Mouse (Mus musculus) embryonic facial prominence, embryonic 10.5 days (tissue): ENCODE results near the gene Cphx2. TPM values are rescaled to one million over a fixed set of nuclear protein-coding genes. Genes with fewer than 3 reads are reported as not detected.
"Not testable (repeated sequence)": the region's sequence is repeated elsewhere in the genome, so short reads cannot be mapped to it uniquely, and the experiment has no call there.

Experiments used
- DNase-seq: peaks from one replicate; pipeline ENCODE4 v3.0.0-alpha.2; 2017; ENCODE audit warnings: low spot score
- H3K27ac ChIP-seq: fragments of 300-500 bp; sonication (generic); replicated peaks from 2 replicates; pipeline ENCODE4 v1.5.1; 2016; ENCODE audit warnings: mild to moderate bottlenecking
- H3K27me3 ChIP-seq: fragments of 300-500 bp; sonication (generic); replicated peaks from 2 replicates; pipeline ENCODE4 v1.6.1; 2016; ENCODE audit warnings: low read depth, mild to moderate bottlenecking; ENCODE audit not compliant: poor library complexity, severe bottlenecking
- H3K36me3 ChIP-seq: fragments of 300-500 bp; sonication (generic); replicated peaks from 2 replicates; pipeline ENCODE4 v1.6.1; 2016; ENCODE audit warnings: mild to moderate bottlenecking, moderate library complexity
- H3K4me1 ChIP-seq: fragments of 300-500 bp; sonication (generic); 2 replicates; pipeline ENCODE4 v1.6.1; 2016
- H3K4me3 ChIP-seq: fragments of 300-500 bp; sonication (generic); 2 replicates; pipeline ENCODE4 v1.5.1; 2016; ENCODE audit warnings: mild to moderate bottlenecking, moderate library complexity
- H3K9me3 ChIP-seq: fragments of 300-500 bp; sonication (generic); 2 replicates; pipeline ENCODE4 v1.6.1; 2016; ENCODE audit warnings: mild to moderate bottlenecking
- WGBS: fragments of 180-500 bp; shearing (Covaris S2); methylation state at CpG from one replicate; pipeline ENCODE4 v1.1.7; 2016; 5-methylcytosine and 5-hydroxymethylcytosine counted together
- polyA plus RNA-seq: library from polyadenylated mRNA; unstranded; fragments of >200 nt; fragmentation: Nextera tagmentation; extraction: Ambion mirVana; gene quantifications from 2 replicates; pipeline ENCODE4 v1.2.1, GENCODE M21; 2016

The Cphx2 gene
- polyA plus RNA-seq: not detected in 2 replicates

- not testable (repeated sequence) for H3K27me3 ChIP-seq, DNase-seq, H3K27ac ChIP-seq, H3K9me3 ChIP-seq, H3K4me1 ChIP-seq, H3K4me3 ChIP-seq, H3K36me3 ChIP-seq
- WGBS: no CpG with 5 or more reads among the region's 6 CpGs
Observed at GRCm38 (mm10) chr14:26081216-26081615, at the start of gene Cphx2. Cphx2 (plus strand) TSS chr14:26081516.

DNA sequence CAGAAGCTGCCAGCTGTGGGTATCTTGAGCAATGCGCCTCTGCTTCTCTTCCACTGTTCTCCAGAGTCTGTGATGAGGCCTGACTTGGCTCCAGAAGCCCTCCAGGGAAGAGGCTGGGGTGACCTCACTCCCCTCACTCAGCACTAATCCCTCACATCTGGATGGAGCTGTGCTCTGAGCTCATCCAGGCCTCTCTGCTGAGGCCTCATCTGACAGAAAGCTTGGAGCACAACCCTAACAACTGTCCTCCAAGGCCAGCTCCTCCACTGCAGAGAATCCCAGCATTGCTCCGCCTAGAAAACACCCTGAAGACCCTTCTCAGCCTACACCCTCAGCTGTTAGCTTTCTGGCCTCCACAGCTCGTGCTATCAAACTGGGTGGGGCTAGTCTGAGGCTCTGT, 47.0 kb upstream of the Cphx2 start:
- not testable (repeated sequence) for H3K4me3 ChIP-seq, H3K9me3 ChIP-seq, H3K36me3 ChIP-seq, H3K27ac ChIP-seq, DNase-seq, H3K27me3 ChIP-seq, H3K4me1 ChIP-seq
- WGBS: no CpG with 5 or more reads among the region's 3 CpGs

- not testable (repeated sequence) for DNase-seq, H3K4me3 ChIP-seq, H3K9me3 ChIP-seq, H3K36me3 ChIP-seq, H3K4me1 ChIP-seq, H3K27me3 ChIP-seq, H3K27ac ChIP-seq
- WGBS: no CpG with 5 or more reads among the region's 6 CpGs
Observed at GRCm38 (mm10) chr14:26035439-26035838, 45.9 kb upstream of the Cphx2 start.

- H3K4me1 ChIP-seq, H3K36me3 ChIP-seq, H3K27me3 ChIP-seq, H3K4me3 ChIP-seq, H3K9me3 ChIP-seq, H3K27ac ChIP-seq, DNase-seq: not testable (repeated sequence)
- no CpG with 5 or more reads among the region's 26 CpGs for WGBS
Observed at GRCm38 (mm10) chr14:26042611-26043010, 38.7 kb upstream of the Cphx2 start, which contains the start of gene Gm9780. Gm9780 (minus strand) TSS chr14:26042711.

GRCm38 (mm10) chr14:26045007-26045406, 36.3 kb upstream of the Cphx2 start:
- not testable (repeated sequence) for H3K27ac ChIP-seq, H3K4me1 ChIP-seq, H3K27me3 ChIP-seq, H3K36me3 ChIP-seq, DNase-seq, H3K9me3 ChIP-seq, H3K4me3 ChIP-seq
- WGBS: no CpG with 5 or more reads among the region's 5 CpGs

- H3K4me3 ChIP-seq, H3K4me1 ChIP-seq, H3K27ac ChIP-seq, DNase-seq, H3K36me3 ChIP-seq, H3K27me3 ChIP-seq, H3K9me3 ChIP-seq: not testable (repeated sequence)
- no CpG with 5 or more reads among the region's 8 CpGs for WGBS
Observed at GRCm38 (mm10) chr14:26047026-26047425, 34.3 kb upstream of the Cphx2 start.

DNA sequence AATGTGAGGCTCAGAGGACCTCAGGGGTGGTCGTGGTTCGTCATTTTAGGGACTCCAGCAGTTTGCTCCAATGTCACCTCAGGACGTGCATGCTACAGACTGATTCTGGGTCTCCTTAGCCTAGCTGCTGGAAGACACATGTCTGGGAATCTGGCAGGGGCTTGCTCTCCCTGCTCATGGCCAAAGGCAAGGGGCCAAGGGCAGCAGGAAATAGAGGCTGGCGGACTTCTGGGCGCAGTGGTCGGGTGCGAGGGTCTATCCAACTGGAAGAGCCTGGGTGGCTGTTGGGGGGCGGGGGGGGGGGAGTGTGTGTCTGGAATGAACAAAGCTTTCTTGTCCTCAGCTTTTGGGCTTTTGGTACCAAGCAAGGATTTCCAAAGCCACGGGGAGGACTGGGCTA, 32.5 kb upstream of the Cphx2 start:
- H3K4me1 ChIP-seq, H3K36me3 ChIP-seq, H3K27ac ChIP-seq, DNase-seq, H3K27me3 ChIP-seq, H3K9me3 ChIP-seq, H3K4me3 ChIP-seq: not testable (repeated sequence)
- no CpG with 5 or more reads among the region's 9 CpGs for WGBS

GRCm38 (mm10) chr14:26058184-26058583, 23.1 kb upstream of the Cphx2 start:
- not testable (repeated sequence) for H3K27ac ChIP-seq, H3K27me3 ChIP-seq, DNase-seq, H3K4me1 ChIP-seq, H3K36me3 ChIP-seq, H3K4me3 ChIP-seq, H3K9me3 ChIP-seq
- WGBS: no CpG with 5 or more reads among the region's 3 CpGs

GRCm38 (mm10) chr14:26059362-26059761, 22.0 kb upstream of the Cphx2 start:
- H3K27ac ChIP-seq, H3K27me3 ChIP-seq, H3K4me1 ChIP-seq, DNase-seq, H3K9me3 ChIP-seq, H3K36me3 ChIP-seq, H3K4me3 ChIP-seq: not testable (repeated sequence)
- no CpG with 5 or more reads among the region's 6 CpGs for WGBS

- not testable (repeated sequence) for H3K9me3 ChIP-seq, H3K27me3 ChIP-seq, H3K4me1 ChIP-seq, H3K27ac ChIP-seq, H3K36me3 ChIP-seq, H3K4me3 ChIP-seq, DNase-seq
- no CpG with 5 or more reads among the region's 44 CpGs for WGBS
Observed at GRCm38 (mm10) chr14:26066574-26067324, 14.6 kb upstream of the Cphx2 start.

DNA sequence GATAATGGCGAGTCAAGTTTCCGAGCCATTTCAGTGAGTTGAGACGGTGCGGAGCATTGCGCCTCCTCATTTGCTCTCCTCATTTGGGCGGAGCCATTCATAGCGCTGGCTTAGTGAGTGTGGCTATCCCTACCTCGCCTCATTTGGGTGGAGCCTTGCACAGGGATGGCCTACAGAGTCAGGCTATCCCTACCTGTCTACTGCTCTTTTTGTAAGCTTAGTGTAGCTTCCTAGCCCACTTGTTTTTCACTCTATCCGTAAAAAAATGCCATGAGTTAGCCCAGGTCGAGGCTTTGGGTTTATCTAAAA, 14.0 kb upstream of the Cphx2 start, which contains the start of gene Tmem254c:
Tmem254c (minus strand) TSS at position 31 of the 309 bp plus-strand sequence.
- not testable (repeated sequence) for H3K27me3 ChIP-seq, H3K36me3 ChIP-seq, H3K27ac ChIP-seq, H3K9me3 ChIP-seq, H3K4me3 ChIP-seq, DNase-seq, H3K4me1 ChIP-seq
- WGBS: no CpG with 5 or more reads among the region's 10 CpGs

- H3K27me3 ChIP-seq, H3K27ac ChIP-seq, H3K36me3 ChIP-seq, H3K9me3 ChIP-seq, DNase-seq, H3K4me1 ChIP-seq, H3K4me3 ChIP-seq: not testable (repeated sequence)
- no CpG with 5 or more reads among the region's 5 CpGs for WGBS
Observed at GRCm38 (mm10) chr14:26076620-26077390, 4.5 kb upstream of the Cphx2 start.

- not testable (repeated sequence) for H3K9me3 ChIP-seq
Observed at GRCm38 (mm10) chr14:26081997-26082396, 681 bp downstream of the Cphx2 start, which contains the start of gene Cphx3. Cphx3 (plus strand) TSS chr14:26082297.

More at GRCm38 (mm10) chr14:26081997-26082396, 681 bp downstream of the Cphx2 start, which contains the start of gene Cphx3:
- WGBS: no CpG with 5 or more reads among the region's 1 CpGs
- not testable (repeated sequence) for H3K4me3 ChIP-seq, H3K27ac ChIP-seq, DNase-seq, H3K4me1 ChIP-seq, H3K27me3 ChIP-seq, H3K36me3 ChIP-seq
